Mouse (Mus musculus): ENCODE measurements around the gene Olfr1054.
"Not testable (repeated sequence)": the region's sequence is repeated elsewhere in the genome, so short reads cannot be mapped to it uniquely, and the experiment has no call there.

The Olfr1054 gene

DNA sequence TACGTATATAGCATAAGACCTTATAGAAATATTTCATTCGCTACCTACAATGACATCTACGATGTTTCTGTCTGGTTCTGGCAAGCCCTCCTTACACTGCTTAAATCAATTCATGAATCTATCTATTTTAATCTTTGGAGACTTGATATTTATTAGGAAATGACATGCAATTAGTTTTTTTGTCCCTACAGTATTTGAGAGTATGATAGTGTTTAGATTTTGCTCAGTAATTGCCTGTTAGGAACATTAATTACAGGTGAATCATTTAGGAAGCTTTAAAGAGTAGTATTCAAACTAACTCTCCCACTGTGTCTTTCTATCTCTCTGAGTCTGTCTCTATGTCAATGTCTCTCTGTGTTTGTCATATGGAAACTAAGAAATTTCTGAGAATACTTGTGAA lies at the start of gene Olfr1054:
TSS of gene Olfr1054 (minus strand) at position 101 of the 400 bp plus-strand sequence.
- no peak for DNase-seq (ENCODE audit: low read depth, low spot score)

DNA sequence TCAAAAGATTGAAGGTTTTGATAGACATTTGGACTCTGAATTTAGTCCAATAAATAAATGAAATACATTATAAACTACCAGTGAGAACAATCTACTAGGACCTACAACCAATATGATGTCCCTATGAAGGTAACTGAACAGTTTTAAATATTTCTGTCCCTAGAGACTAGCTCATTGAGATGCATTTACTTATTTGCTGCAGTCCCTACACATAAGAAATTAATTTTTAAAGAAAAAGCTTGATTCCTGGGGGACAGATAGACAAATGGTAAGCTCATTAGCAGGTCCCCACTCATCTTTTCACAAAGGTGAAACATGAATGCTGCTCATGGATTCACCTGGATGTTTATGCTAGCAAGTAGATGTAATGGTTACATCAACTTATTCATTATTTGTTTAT lies 43.1 kb upstream of the Olfr1054 start, which contains the start of gene Olfr1057:
TSS of gene Olfr1057 (minus strand) at position 101 of the 400 bp plus-strand sequence.
- no peak for DNase-seq (ENCODE audit: low read depth, low spot score)

DNA sequence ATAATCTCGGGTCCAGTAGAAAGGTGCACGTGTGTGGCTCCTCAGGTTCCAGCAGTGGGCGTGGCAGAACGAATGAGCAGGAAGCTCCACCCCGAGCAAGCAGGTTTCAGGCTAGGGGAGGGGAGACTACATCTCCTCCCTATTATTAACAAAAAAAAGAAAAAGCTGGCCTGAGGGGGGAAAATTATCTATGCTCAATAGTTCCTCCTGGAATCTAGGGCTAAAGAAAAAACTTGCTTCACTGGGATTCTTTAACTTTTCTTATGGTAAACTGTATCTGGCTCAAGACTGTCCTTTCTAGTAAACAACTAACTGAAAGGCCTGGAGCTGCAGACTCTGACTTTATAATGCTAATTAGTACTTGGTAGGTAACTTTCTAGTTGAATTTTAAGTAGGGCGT lies 31.1 kb upstream of the Olfr1054 start:
- not testable (repeated sequence) for DNase-seq (ENCODE audit: low read depth, low spot score)

DNA sequence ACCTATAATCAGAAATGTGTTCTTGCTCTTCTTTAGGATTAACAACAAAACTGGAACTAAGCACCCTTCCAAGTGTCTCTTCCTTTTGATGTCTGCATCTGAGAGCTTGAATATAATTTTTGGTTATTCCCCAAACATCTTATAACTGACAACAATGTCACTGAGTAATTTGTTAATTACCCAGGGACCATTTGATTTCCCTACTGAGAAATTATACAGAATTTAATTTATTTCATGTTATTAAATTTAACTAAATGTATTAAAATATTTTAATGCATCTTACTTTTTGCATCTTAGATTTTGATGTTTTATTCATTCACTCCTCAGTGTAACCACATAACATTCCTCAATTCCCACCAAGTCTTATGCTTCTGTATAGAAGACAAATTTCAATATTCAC lies 27.1 kb upstream of the Olfr1054 start, which contains the start of gene Olfr1056:
TSS of gene Olfr1056 (minus strand) at position 101 of the 400 bp plus-strand sequence.
- DNase-seq (ENCODE audit: low read depth, low spot score) = no peak

DNA sequence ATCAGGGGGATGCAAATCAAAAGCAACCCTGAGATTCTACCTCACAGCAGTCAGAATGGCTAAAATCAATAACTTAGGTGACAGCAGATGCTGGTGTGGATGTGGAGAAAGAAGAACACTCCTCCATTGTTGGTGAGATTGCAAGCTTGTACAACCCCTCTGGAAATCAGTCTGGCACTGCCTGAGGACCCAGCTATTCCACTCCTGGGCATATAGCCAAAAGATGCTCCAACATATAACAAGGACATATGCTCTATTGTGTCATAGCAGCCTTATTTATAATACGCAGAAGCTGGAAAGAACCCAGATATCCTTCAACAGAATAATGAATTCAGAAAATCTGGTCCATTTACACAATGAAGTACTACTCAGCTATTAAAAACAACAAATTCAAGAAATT lies 16.5 kb upstream of the Olfr1054 start:
- DNase-seq (ENCODE audit: low read depth, low spot score) = not testable (repeated sequence)

DNA sequence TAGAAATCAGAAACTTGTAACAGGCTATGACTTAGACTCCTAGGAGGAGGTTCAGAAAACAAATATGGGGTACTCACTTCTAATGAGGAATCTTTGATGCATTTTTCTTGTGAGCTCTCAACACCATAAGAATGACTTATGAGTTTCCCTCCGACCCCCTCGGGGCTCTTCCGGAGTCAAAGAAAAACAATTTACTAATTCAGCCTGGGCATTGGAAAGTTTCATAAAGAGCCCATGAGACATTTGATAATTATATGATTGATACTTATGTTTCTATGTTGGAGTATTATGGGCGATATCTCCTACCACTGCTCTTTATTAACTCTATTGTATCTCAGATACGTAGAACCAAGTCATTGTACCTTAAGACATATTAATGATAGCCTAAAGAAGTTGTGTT lies 15.0 kb upstream of the Olfr1054 start, which contains the start of gene Olfr1055:
TSS of gene Olfr1055 (minus strand) at position 101 of the 400 bp plus-strand sequence.
- DNase-seq (ENCODE audit: low read depth, low spot score) = no peak

DNA sequence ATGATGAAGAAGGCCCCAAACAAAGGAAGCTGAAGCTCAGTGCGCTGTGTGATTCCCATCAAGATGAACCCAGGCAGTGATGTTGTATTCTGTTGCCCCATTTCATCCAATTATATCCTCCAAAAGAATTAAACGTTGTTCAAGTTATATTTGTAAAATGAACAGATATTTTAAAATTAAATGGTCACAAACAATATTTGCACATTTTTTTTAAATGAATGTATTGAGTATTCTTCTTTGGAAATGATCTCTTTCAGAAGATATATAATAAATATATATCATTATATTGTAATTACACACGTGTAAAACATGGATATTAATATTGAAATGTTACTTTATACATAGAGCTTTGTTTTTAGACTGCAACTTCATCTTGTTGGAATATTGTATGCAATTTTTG lies 20.0 kb downstream of the Olfr1054 start, which contains the start of gene Olfr1053:
TSS of gene Olfr1053 (minus strand) at position 101 of the 400 bp plus-strand sequence.
- DNase-seq (ENCODE audit: low read depth, low spot score) = no peak

DNA sequence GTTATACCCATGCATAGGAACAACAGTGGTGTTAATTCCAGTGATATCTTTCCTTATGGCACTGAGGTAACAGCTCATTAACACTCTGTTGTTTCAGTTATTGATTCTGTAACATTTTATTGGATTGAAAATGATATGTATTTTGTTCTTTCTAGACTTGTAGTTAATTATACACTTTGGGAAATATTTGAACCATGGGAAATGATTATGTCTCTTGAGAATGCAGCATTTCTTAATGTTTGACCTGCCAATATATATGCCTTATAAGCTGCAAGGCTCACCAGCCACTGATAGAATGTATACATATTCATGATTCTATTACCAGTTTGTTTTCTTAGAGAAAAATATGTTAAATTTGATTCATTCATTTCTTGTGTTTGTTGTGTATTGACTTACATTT lies 43.1 kb downstream of the Olfr1054 start, which contains the start of gene Olfr1052:
TSS of gene Olfr1052 (plus strand) at position 301 of the 400 bp plus-strand sequence.
- DNase-seq (ENCODE audit: low read depth, low spot score) = no peak
